8 mouse cellular contexts compared by ENCODE assay signal in genomic region chr4:62177282-62177681, GRCm38 (mm10). TPM values are rescaled to one million over a fixed set of nuclear protein-coding genes. Genes with fewer than 3 reads are reported as not detected.
DNase-seq lines count a peak whose midpoint lies in the region; ATAC-seq and TF ChIP-seq lines count a peak whose summit lies in the region.
"Had no signal": no experiment of that assay in that cellular context is flagged by ENCODE, and none has a peak within 500 bp of the region (broad histone marks: within the 10 kb centered on the region; RNA-seq: fewer than 3 reads in every experiment).

No protein-coding gene starts in this region.

- H3K36me3 ChIP-seq in intestine, postnatal 0 days (ENCODE audit: control insufficient read depth, insufficient read depth) = no peaks in the 10 kb centered on the region
- no peaks in the 10 kb centered on the region for H3K36me3 ChIP-seq in intestine, embryonic 16.5 days (ENCODE audit: control insufficient read depth, insufficient read depth, low read length)
- no peaks in the 10 kb centered on the region for H3K36me3 ChIP-seq in lung, postnatal 0 days (ENCODE audit: insufficient read depth, low read length)

- no peaks in the 10 kb centered on the region for H3K4me1 ChIP-seq in intestine, postnatal 0 days (replicated peaks; ENCODE audit: control insufficient read depth, insufficient read depth, low read length)
- H3K4me1 ChIP-seq in intestine, embryonic 16.5 days (ENCODE audit: control insufficient read depth, insufficient read depth, low read length) = no peaks in the 10 kb centered on the region
- H3K4me1 ChIP-seq in lung, postnatal 0 days (ENCODE audit: insufficient read depth, low read depth, low read length) = no peaks in the 10 kb centered on the region

- H3K4me2 ChIP-seq in intestine, postnatal 0 days (replicated peaks; ENCODE audit: low read depth) = no peak overlapping the region
- no peak overlapping the region for H3K4me2 ChIP-seq in intestine, embryonic 16.5 days (ENCODE audit: low read depth, low read length)
- no peak overlapping the region for H3K4me2 ChIP-seq in lung, postnatal 0 days (replicated peaks; ENCODE audit: low read depth, low read length)

- ATAC-seq in intestine, postnatal 0 days = no peak
- ATAC-seq in intestine, embryonic 16.5 days = no peak
- no peak for ATAC-seq in lung, postnatal 0 days

- DNase-seq in thymus, postnatal 4 days = peak; percentile 25
- no peak for DNase-seq in thymus, postnatal 36 days
- peak; percentile 34 for DNase-seq in brain, embryonic 14.5 days (ENCODE audit: low read depth)
- DNase-seq in lung, postnatal 0 days (ENCODE audit: low spot score) = no peak
- DNase-seq in urinary bladder, postnatal 10 days (ENCODE audit: low spot score) = no peak

- no peak for TF ChIP-seq EP300 in lung, postnatal 0 days (IDR thresholded peaks at IDR 0.05)

- H3K9ac ChIP-seq in intestine, postnatal 0 days (ENCODE audit: low read depth, low read length) = no peak overlapping the region
- no peak overlapping the region for H3K9ac ChIP-seq in intestine, embryonic 16.5 days (ENCODE audit: low read depth, low read length)
- no peak overlapping the region for H3K9ac ChIP-seq in lung, postnatal 0 days (replicated peaks; ENCODE audit: low read depth)

- no peak overlapping the region for H3K4me3 ChIP-seq in intestine, postnatal 0 days (ENCODE audit: low read depth, low read length)
- no peak overlapping the region for H3K4me3 ChIP-seq in intestine, embryonic 16.5 days (ENCODE audit: low read length)
- no peak overlapping the region for H3K4me3 ChIP-seq in lung, postnatal 0 days (ENCODE audit: low read depth, low read length)

- WGBS in intestine, postnatal 0 days = 35% methylated on average over 5 of the region's 5 CpGs
- 40% methylated on average over 5 of the region's 5 CpGs for WGBS in intestine, embryonic 16.5 days
- WGBS in lung, postnatal 0 days = 42% methylated on average over 5 of the region's 5 CpGs

- peak; percentile 74 for TF ChIP-seq CTCF in intestine, postnatal 0 days (IDR thresholded peaks at IDR 0.05; ENCODE audit: low read depth)
- TF ChIP-seq CTCF in brain, embryonic 14.5 days (IDR thresholded peaks at IDR 0.05; ENCODE audit: borderline replicate concordance, extremely low read depth, insufficient read depth, insufficient read length) = peak; percentile 61
- TF ChIP-seq CTCF in lung, postnatal 0 days (IDR thresholded peaks at IDR 0.05) = peak; percentile 65

- no peak overlapping the region for H3K27ac ChIP-seq in intestine, postnatal 0 days (ENCODE audit: low read depth, low read length)
- H3K27ac ChIP-seq in intestine, embryonic 16.5 days (ENCODE audit: low read length) = no peak overlapping the region
- H3K27ac ChIP-seq in lung, postnatal 0 days (ENCODE audit: low read length) = no peak overlapping the region

- TF ChIP-seq POLR2A in brain, embryonic 14.5 days (IDR thresholded peaks at IDR 0.05; ENCODE audit: borderline replicate concordance, extremely low read depth, insufficient read depth, insufficient read length, poor library complexity, severe bottlenecking) = no peak

- H3K27me3 ChIP-seq in intestine, postnatal 0 days (replicated peaks; ENCODE audit: control insufficient read depth, insufficient read depth, low read length) = no peaks in the 10 kb centered on the region
- H3K27me3 ChIP-seq in intestine, embryonic 16.5 days (replicated peaks; ENCODE audit: control insufficient read depth, insufficient read depth, low read length) = no peaks in the 10 kb centered on the region
- no peaks in the 10 kb centered on the region for H3K27me3 ChIP-seq in lung, postnatal 0 days (replicated peaks; ENCODE audit: insufficient read depth, low read length)

- H3K9me3 ChIP-seq in intestine, postnatal 0 days (ENCODE audit: control insufficient read depth) = no peaks in the 10 kb centered on the region
- H3K9me3 ChIP-seq in intestine, embryonic 16.5 days (ENCODE audit: control insufficient read depth, low read length) = no peaks in the 10 kb centered on the region
- no peaks in the 10 kb centered on the region for H3K9me3 ChIP-seq in lung, postnatal 0 days (ENCODE audit: low read length)

RNA-seq across cellular contexts. Expression of gene Mup21, which starts 26.6 kb away (rescaled TPM):
- not detected in 2 replicates for polyA plus RNA-seq in intestine, postnatal 0 days (2015; fragmentation: Nextera tagmentation; extraction: Ambion mirVana)
- not detected in 2 replicates for polyA plus RNA-seq in intestine, embryonic 16.5 days (2015; fragmentation: Nextera tagmentation; extraction: Ambion mirVana)
- polyA plus RNA-seq in brain, embryonic 14.5 days (2012; rRNA removed) = not detected in 2 replicates
- polyA plus RNA-seq in lung, postnatal 0 days (2015; fragmentation: Nextera tagmentation; extraction: Ambion mirVana) = not detected in 2 replicates
- polyA plus RNA-seq: limb, embryonic 14.5 days had no signal

RNA-seq across cellular contexts. Expression of gene Zfp37, which starts 53.6 kb away (rescaled TPM):
- polyA plus RNA-seq in intestine, postnatal 0 days (2015; fragmentation: Nextera tagmentation; extraction: Ambion mirVana) = 2.4 and 3.1 TPM in 2 replicates
- polyA plus RNA-seq in intestine, embryonic 16.5 days (2015; fragmentation: Nextera tagmentation; extraction: Ambion mirVana) = 4.8 and 5.3 TPM in 2 replicates
- polyA plus RNA-seq in brain, embryonic 14.5 days (2012; rRNA removed) = 13.8 and 21.7 TPM in 2 replicates
- 3.4 and 3.5 TPM in 2 replicates for polyA plus RNA-seq in lung, postnatal 0 days (2015; fragmentation: Nextera tagmentation; extraction: Ambion mirVana)

Comparison
In these comparisons a context has a peak if more than half of its experiments do, and no peak if none do; other contexts are left out.
1. DNase-seq: peak in thymus, postnatal 4 days (single experiment) and brain, embryonic 14.5 days (single experiment); none in thymus, postnatal 36 days (0 of 2), lung, postnatal 0 days (single experiment) and urinary bladder, postnatal 10 days (single experiment).
2. Peak in every context shown above with its lines, with median percentiles within 50 percentile points of each other: CTCF ChIP-seq.